Mouse (Mus musculus): ENCODE data around the gene Hk3. TPM values are rescaled to one million over a fixed set of nuclear protein-coding genes. Genes with fewer than 3 reads are reported as not detected.
A peak's percentile ranks its signal among the peaks of the same experiment; 100 is the strongest.

Hk3 gene
- total RNA-seq (2015): 37.9 and 43.1 TPM in 2 replicates
- 99.2 and 109 TPM in 2 replicates for total RNA-seq (2017)

DNA sequence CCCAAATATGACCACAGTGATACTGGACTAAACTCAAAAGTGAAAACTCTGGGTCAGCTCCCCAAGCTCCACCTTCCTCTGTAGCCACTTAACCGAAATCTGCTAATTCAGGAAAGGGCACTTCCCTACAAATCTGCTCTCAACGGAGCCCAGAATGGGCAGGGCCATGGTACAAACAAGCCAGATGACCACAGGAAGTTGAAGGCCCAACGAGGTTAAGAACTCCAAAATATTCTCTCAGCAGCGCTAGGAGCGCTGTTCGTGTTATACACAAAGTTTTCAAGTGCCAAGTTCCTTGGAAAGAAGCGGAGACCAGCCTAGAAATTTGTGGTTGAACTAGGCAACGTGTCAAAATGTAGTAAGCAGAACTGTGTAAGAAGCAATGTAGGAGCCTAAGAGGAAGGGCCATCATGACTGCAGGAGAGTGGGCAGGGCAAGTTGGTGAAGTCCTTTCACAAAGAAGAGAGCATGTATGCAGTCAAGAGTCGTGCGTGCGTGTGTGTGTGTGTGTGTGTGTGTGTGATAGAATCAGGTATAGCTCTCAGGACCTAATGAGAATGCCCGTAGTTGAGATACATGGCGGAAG, at the start of gene Hk3:
Gene Hk3, minus strand, starts transcription at position 192 of the 586 bp plus-strand sequence.
- peak; percentile 65 for ATAC-seq (ENCODE audit: poor library complexity, severe bottlenecking)

DNA sequence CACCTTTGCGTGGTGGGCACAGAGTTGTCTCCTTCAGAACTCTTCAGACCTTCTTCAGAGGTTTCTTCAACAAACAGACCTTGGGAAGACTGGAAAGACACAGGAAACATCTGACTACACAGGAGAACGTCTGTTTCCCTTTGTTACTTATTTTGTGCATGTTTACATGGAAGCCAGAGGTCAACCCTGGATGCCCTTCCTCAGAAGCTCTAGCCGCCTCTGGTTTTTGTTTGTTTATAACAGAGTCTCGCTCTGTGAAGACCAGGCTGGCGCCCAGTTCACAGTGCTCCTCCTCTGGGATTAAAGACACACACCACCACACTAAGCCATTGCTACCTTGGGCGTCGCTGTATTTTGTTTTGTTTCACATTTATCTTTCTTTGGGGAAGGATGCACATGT, 48.5 kb upstream of the Hk3 start:
- no peak for ATAC-seq (ENCODE audit: poor library complexity, severe bottlenecking)

DNA sequence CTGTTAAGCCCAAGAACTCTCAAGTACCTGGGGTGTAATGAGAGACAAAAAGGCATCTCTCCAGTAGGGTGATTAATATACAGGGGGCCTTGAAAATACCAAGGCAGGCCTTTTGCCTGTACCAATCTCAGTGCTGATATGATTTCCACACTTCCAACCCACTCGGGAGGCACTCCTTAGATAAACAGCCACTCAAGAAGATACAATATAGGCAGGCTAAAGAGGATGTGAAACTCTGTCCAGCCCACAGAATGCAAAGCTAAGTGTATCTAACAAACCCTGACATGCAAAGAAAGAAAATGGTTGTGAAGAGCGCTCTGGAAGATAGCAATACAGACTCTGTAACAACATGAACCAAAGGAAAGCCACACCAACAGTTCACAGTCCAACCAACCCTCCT, 42.1 kb upstream of the Hk3 start:
- ATAC-seq (ENCODE audit: poor library complexity, severe bottlenecking): peak; percentile 57; the same call in 1 of the 2 replicates

DNA sequence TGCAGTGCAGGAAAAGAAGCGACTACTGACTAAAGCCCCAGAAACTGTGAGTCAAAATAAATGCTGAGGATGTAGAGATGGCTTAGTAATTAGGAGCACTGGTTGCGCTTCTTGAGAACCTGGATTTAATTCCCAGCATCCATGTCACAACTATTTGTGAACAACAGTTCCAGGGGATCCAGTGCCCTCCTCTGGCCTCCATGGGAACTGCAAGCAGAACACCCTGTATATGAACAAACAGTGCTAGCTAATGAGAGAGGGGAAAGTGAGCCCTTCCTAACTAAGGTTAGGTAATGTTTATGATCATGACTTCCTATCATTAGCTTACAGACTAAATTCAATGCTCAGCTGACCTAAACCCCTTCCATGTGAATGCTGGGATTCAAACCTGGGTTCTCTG, 36.9 kb upstream of the Hk3 start:
- ATAC-seq (ENCODE audit: poor library complexity, severe bottlenecking): no peak

DNA sequence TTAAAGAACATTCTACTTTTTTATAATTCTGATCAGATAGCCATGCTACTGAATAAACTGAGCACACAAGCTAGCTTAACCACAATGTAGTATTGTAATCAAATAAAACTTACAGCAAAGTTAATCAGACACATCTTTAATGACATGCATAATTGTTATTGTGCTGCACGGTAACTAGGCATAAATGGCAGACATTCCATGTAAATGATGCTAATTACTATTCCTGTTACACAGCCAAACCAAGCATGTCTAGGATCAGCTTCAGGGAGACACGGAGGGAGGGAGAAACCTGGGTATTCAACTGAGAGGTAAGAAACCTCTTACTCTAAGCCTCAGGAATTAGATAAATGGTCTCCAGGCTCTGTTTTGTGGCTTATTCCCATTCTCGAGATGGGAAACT, 26.5 kb upstream of the Hk3 start:
- ATAC-seq (ENCODE audit: poor library complexity, severe bottlenecking): no peak

DNA sequence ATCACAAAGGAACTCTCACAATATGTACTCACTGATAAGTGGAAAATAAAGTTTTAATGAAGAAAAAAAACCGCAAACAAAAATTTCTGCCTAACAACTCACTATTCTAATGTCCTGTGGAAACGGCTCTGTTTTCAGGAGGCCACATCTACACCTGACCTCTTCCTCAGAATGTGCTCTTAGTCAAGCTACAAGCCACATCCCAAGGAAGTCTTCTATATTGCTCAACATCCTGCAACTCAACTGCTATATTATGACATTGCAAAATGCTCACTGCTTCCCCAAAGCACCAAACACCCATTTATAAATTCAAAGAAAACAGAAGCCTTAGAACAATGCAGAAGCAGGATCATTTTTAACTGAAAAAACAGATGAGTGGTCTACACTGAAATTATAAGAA, 18.8 kb upstream of the Hk3 start:
- ATAC-seq (ENCODE audit: poor library complexity, severe bottlenecking): peak; percentile 100

DNA sequence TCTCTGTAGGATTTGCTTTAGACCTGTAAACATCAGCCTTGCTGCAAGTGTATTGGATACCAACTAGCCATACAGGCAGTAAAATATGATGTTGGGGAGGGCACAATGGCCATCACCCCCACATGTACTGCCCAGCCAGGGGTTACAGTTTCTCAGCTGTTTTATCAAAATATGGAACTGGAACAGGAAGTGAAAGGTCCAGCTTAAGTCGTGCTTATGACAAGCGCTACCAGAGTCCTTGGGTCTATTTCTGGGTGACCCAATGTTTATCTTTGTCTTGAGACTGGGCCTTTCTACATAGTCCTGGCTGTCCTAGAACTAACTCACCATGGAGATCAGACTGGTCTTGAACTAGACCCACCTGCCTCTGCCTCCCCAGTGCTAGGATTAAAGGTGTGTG, 3.0 kb upstream of the Hk3 start:
- no peak for ATAC-seq (ENCODE audit: poor library complexity, severe bottlenecking)

DNA sequence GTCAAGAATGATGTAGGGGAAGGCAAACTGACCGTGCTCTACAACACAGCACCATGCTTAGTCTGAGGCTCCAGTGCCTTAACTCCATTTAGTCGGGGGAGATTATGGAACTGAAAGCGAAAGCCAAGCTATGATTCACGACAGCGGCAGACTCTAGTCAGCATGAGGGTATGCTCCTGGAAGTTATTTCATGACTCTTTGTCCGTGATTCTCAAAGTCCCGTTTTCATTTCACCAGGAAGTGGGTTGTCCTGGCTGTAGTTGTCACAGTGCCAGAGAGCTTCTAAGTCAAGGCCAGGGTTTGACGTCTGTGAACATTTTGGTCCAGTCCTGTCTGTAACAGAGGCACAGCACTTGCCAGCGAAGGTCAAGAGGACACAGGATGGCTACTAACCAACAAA, 1.5 kb upstream of the Hk3 start:
- ATAC-seq (ENCODE audit: poor library complexity, severe bottlenecking): 0 out of 2 replicates have a peak, but pooled peaks have one; percentile 19

DNA sequence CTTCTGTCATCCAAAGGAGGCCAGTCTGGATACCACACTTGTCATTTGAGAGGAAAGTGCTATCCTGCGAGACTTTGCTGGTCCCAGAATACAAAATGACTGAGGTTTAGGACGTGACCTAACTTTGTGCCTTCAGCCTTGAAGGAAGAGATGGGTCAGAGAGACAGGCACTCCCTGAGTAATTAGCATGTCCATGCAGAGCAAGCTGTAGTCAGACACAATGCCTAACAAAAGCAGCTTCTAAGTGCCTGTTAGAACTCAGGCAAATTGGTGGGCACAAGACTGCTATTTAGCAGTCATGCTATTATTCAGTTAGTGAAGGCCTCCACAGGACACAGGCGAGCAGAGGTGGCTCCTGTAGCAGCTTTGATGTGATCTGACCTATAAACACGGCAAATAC, 1.1 kb upstream of the Hk3 start:
- no peak for ATAC-seq (ENCODE audit: poor library complexity, severe bottlenecking)

DNA sequence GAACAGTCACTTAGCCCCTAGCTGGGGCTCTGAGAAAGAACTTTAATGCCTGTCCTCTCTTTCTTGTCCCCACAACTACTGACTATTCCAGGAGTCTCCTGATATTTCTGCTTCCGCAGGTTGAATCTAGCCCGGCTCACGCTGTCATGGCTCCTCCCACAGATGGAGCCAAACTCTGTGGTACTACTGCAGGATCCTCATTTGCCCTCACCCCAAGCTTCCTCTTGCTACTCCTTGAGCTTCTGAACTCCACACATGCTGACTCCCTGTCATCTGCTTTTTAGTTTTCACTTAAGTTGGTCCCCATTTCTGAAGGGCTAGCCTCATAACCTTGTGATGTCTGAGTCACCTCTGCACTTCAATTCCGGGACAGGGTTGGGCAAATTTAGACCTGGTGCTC, 1.1 kb downstream of the Hk3 start:
- peak; percentile 47 for ATAC-seq (ENCODE audit: poor library complexity, severe bottlenecking)

DNA sequence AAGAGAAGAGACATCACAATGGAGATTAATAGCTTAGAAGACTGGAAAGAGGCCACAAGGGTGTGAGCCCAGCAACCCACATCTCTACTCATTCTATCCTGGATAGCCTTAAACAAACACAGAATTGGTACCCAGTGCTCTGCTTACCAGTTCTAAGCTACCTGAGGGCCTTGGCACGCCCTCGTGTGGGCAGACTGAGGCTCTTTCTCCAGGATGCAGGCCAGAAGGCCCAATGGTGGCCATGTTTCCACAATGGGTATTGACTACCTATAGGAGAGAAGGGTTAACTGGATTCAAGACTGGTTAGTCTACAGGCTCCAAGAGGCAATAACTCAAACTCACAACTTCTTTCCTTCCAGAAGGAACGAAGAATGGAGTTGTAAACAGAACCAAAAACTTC, 2.0 kb downstream of the Hk3 start:
- peak; percentile 16; the same call in 1 of the 2 replicates for ATAC-seq (ENCODE audit: poor library complexity, severe bottlenecking)

DNA sequence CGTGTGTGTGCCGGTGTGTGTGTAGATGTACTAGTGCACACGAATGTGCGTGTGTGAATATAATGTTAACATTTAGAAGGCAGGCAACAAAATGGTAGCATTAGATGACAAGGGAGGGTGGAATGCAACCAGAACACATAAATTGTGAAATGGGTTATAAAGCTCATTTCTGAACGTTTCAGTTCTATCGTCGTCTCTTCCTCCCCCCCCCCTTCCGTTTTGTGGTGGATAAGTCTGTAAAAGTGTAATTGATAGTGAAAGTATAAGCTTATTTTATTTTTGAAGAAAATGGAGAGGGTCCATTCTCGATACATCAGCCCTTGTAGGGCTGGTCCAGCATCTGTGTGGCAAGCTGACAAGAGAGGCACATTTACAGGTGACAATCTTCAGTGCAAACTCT, 2.5 kb downstream of the Hk3 start:
- ATAC-seq (ENCODE audit: poor library complexity, severe bottlenecking): no peak

DNA sequence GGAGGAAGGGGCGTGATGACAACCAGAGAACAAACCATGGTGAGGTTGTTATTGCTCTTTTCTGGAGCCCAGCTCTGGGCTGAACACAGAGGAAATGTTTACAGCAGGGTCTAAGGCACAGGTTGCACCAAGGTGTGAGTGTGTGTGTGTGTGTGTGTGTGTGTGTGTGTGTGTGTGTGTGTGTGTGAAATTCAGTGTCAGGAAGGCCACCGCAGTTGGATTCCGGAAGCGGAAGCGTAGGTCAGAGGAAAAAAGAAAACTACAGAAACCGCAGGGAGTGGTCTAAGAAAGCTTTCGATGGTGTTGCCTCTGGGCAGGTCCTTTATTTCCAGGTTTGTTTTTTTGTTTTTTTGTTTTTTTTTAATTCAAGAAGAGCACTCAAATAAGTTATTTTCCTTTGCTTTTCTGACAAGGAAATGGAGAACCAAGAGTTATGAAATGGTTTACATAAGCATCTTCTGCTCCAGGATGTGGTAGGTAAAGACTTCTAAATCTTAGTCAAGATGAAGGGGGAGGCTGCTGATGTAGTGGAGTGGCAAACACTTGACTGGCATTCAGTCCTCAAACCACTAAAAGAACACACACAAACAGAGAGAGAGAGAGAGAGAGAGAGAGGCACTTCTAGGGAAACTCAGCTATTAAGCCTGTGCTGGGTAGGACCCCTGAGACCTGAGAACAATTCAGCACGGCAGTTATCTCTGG, 3.1 kb downstream of the Hk3 start:
- ATAC-seq (ENCODE audit: poor library complexity, severe bottlenecking): peak; percentile 22

DNA sequence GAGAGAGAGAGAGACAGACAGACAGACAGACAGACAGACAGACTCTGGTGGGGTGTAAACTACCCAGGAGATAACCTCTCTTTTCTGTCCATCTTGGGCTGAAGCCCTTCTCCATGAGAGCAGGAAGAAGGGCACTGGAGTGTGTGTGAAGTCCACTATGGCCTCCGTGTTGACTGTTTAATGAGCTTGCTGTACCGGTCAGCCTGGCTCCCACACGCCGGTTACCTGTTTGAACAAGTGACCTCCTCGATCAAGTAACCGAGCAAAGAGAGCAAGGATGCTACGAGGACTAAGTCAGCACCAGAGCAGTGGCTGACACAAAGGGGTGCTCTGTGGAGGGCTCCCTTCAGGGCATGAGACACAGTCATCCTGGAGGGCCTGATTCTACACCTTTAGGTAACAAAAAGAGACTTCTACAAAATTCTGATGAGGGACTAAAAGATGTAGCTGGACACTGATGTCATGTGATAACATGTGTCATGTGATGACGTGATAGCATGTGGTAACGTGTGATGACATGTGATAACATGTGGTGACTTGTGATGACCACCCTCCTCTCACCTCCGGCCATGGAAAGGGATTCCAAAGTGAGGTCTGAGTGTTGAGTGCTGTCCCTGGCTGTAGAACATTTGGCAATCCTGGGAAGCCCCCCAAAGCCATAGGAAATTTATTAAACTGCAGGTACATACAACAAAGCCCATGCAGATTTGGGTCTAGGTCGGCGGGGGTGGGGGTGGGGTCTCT, 3.9 kb downstream of the Hk3 start:
- ATAC-seq (ENCODE audit: poor library complexity, severe bottlenecking): no peak

DNA sequence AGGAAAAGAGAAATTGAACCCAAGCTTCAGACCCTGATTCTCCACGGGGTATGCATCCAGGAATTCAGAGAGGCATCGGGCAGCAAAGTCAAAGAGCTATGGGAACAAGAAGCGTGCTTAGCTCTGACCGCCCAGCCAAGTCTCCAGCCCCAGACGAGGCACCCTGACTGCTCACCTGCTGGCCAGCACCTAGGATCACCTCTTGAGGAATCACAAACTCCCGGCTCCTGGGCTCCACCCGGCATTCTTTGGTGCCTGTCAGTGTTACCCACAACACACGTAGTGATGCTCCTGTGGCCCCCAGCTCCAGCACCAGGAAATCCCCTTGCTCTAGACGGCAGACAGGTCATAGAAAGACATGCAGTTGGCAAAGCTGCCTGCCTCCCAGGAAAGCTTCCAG, 6.7 kb downstream of the Hk3 start:
- ATAC-seq (ENCODE audit: poor library complexity, severe bottlenecking): no peak

DNA sequence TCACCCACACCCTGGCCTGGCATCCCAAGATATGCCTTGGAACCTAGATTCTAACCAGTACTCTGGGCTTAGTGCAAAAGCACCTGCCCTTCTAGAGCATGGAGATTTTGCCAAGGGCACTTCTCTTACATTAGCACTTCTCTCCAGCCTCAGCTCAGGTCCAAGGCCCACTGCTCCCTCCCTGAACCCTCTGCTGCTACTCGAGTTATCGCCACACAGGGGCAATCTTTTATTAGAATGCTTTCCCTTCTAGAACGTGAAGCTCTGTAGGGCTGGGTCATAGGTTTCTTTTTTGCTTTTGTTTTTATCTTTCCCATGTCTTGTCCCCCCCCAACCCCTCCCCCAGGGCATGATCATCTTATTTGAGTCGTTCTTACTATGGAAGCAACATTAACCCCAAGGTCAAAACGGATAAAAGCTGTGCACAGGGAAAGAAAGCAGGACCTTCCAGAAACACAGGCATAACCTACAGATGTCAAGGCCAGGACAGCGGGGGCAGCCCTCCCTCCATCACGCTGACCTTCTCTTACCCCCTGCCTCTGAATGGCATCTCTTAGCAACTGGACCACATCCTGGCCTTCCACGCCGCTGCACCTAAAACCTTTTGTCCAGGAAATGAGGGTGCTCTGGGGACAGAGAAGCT, 7.4 kb downstream of the Hk3 start:
- no peak for ATAC-seq (ENCODE audit: poor library complexity, severe bottlenecking)

DNA sequence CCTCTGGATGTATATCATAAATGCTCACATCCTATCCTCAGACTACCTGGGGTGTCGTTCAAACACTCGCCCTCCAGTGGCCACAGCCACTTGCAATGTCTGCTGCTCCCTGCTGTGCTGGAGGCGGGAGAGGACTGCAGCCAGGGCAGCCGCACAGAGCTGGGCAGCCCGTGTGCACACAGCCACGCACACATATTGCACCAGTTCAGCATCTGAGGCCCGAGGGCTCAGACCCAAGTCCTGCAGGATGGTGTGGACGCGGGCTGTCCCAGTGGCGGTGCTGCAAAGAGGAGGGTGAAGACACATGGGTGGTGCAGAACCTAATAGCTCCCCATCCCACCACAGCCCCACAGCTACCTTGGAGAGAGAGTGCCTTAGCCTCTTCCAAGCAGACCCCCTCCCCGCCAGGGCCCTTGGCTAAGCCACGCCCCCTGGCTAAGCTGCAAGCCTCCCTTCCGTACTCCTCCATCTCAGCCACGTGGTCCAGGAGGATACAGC, 9.2 kb downstream of the Hk3 start:
- ATAC-seq (ENCODE audit: poor library complexity, severe bottlenecking): no peak

DNA sequence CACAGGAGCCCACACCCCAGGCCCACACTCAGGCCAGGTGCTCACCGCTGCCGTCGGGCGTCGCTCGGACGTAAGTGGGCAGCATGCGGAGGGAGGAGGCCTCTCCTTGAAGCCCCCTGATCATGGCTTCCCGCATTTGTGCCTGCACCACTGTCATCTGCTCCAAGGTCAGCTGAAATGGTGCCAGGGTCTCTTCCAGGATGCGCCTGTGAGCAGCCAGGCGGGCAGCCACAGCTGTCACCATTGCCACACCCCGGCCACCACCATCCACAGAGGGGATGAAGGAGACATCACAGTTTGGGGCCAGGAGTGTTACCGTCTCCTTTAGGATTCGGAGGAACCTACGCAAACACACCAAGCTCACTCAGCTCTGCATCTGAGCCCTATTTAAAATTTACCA, 10.1 kb downstream of the Hk3 start:
- no peak for ATAC-seq (ENCODE audit: poor library complexity, severe bottlenecking)

DNA sequence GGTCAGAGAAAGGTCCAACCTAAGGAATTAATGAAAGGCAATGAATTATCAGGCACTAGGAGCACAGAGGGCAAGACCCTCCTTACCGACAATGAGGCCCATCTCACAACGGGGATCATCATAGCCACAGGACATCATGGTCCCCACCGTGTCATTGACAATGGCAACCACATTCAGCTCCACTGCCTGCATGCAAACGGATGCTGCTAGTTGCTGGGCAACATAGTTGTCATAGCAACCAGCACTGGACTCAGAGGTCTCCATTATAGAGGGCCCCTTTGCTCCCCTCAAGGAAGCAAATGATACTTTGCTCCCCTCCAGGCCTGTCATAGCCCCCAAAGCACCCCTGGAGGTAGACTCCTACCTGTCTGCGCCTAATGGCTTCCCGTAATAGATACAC, 12.6 kb downstream of the Hk3 start:
- ATAC-seq (ENCODE audit: poor library complexity, severe bottlenecking): no peak

DNA sequence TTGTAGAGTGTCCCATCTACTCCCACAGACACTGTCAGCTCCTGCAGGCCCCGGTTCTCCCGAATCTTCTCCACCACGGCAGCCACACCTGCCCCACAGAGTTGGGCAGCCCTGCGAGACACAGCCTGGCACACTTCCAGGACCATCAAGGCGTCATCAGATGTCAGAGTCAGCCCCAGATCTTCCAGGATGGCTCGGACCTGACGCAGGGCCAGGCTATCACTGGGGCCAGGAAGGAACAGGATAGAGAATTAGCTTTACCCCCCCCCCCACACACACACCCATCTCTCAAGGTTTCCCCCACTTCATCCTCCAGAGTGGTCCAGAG, 14.8 kb downstream of the Hk3 start:
- ATAC-seq (ENCODE audit: poor library complexity, severe bottlenecking): no peak

DNA sequence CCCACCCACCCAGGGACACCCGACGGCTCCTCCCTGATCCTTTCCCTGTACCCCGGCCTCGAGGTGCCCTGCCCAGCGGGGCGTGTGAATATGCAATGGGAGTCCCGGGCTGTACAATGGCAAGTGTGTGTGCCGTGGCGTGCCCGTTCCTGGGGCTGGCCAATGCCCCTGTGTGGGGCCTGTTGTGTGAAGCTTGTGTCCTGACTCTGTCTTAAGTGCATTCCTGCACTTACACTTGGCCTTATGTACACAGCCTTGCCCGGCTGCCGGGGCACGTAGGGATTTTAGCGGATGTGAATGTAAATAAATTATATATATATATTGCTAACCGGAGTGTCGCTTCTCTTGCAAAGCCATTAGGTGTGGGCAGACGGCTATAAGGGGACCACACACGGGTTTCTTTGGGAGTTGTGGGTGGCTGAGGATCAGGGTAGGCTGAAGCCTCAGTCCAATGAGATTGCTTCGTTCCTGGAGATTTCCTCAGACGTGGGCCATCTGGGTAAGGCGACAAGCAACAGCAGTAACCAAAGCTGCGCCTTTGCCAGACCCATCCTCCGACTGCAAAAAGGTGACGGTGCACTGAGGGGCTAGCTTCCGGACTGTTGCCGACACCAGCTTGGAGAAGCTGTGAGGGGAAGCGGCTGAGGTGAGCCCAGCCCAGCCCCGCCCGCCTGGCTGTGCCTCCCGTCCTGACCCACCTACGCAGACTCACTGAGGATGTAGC, 15.3 kb downstream of the Hk3 start:
- ATAC-seq (ENCODE audit: poor library complexity, severe bottlenecking): no peak

Data from megakaryocyte, adult 5-6 weeks (primary cell).